Mouse (Mus musculus) spleen, postnatal 36 days (tissue): ENCODE data around the gene Zc3h14.
A peak's percentile ranks its signal among the peaks of the same experiment; 100 is the strongest.

Experiments used
- DNase-seq, 2 experiments: peaks; one replicate each; pipeline ENCODE4 v3.0.0; 2022; ENCODE audit warnings: low spot score in 2 of 2, mixed read lengths in 1 of 2

Zc3h14 gene

GRCm38 (mm10) chr12:98737801-98738350, 8.9 kb upstream of the Zc3h14 start:
- DNase-seq, result no peak

DNA sequence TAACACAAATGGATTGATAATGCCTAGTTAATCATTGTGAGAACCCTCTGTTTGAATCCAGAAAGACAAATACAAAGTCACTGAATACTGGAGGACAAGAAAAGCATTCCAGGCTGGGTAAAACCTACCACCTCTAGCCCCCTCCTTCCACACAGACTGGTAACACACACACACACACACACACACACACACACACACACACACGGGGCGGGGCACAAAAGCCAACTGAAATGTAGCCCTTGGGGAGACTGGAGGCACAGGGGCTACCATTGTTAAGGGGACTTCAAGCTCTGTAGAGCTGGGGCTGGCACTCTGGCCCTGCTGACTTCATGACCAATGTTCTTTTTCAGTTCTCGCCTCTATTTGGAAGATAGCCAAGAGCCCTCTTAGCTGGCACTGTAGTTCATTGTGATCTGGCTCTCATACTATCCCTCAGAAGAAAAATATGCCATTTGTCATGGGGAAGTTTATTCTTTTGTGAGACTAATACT, 5.7 kb upstream of the Zc3h14 start:
- DNase-seq, result no peak

- DNase-seq, result no peak
These were observed 1.1 kb upstream of the Zc3h14 start for GRCm38 (mm10) chr12:98745626-98746025.

DNA sequence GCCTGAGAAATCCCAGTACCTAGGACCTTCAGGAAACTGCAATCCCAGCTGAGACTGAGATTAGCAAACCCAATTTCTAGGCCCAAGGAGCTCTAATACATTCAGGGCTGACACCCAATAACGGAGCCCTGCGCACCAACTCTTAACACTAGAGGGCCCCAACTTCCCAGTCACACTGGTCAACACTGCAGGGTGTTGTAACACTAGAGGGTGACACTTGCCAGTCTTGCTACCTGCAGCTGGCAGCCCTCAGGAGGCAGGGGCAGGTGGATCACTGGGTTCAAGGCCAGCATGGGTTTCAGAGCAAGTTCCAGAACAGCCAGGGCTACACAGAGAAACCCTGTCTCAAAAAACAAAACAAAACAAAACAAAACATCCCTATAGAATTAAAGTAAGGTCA, 633 bp upstream of the Zc3h14 start:
- peak; percentile 59 to 68 for DNase-seq

- no peak for DNase-seq
These were observed 603 bp downstream of the Zc3h14 start for GRCm38 (mm10) chr12:98747380-98747753.

GRCm38 (mm10) chr12:98757636-98758035, 10.9 kb downstream of the Zc3h14 start:
- DNase-seq, result no peak

DNA sequence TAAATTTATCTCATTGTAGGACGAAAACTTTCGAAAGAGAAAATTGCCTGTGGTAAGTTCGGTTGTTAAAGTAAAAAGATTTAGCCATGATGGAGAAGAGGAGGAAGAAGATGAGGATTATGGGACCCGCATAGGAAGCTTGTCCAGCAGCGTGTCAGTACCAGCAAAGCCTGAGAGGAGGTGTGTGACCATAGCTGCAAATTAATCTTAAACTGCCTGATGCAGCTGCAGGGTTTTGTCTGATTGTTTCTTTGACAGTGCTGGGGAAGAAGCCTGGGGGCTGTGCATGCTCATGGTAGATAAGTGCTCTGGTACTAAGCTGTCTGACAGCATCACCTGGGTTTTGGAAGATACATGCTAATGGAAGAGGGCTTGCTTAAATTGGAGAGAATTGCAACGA, 12.9 kb downstream of the Zc3h14 start:
- no peak for DNase-seq

GRCm38 (mm10) chr12:98766241-98766640, 19.5 kb downstream of the Zc3h14 start:
- no peak for DNase-seq

- no peak for DNase-seq
These were observed 30.7 kb downstream of the Zc3h14 start for GRCm38 (mm10) chr12:98777509-98777908.

DNA sequence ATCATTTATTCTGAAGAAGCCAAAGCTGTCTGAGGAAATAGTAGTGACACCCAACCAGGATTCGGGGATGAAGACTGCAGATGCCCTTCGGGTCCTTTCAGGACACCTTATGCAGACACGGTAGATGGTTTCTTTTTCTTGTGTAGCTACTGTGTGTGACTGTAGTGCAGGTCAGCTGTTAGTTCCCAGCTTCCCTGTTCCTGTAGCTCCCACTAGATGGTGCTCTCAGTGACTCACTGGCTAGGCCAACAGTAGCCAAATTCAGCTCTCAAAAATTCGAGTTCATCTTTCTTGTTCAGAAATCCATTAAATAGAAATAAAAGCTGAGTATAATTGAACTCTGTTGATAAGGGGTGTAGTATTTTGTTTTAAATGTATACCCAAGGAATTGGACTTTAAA, 32.4 kb downstream of the Zc3h14 start:
- no peak for DNase-seq

DNA sequence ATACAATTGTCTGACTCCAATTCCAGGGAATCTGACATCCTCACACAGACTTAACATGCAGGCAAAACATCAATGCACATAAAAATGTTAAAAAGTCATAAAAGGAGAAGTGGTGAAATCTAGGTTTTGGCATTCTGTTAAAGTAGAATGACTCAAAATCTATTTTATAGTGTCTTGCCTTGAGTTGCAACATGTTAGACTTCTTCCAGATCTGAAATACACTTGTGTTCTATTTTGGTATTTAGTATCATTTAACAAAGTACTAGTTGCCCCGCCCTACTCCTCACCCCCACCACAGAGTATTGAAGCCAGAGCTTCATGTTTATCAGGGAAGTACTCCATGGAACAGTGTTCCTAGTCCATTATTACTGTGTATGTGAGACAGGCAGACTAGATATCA, 37.5 kb downstream of the Zc3h14 start:
- DNase-seq, result no peak

GRCm38 (mm10) chr12:98795731-98796318, 49.1 kb downstream of the Zc3h14 start:
- no peak for DNase-seq

GRCm38 (mm10) chr12:98800334-98800733, 53.6 kb downstream of the Zc3h14 start:
- peak; percentile 14 to 19 for DNase-seq

DNA sequence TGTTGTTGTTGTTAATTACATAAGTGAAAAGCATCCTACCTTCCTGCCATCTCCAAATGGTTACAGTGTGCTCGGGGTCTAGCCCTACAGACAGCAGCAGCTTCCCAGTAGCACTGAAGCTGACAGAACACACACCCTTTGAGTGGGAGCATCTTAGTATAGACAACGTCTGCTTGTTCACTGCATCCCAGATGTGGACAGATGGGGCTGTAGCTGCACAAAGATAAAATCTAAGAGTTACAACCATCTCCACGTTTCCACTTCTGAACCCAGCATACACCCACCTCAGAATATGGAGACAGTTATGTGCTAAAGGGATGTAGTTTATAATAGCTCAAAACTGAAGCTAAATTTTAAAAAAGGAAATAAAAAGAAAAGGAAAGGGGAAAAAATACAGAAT, 55.5 kb downstream of the Zc3h14 start:
- DNase-seq, result no peak

DNA sequence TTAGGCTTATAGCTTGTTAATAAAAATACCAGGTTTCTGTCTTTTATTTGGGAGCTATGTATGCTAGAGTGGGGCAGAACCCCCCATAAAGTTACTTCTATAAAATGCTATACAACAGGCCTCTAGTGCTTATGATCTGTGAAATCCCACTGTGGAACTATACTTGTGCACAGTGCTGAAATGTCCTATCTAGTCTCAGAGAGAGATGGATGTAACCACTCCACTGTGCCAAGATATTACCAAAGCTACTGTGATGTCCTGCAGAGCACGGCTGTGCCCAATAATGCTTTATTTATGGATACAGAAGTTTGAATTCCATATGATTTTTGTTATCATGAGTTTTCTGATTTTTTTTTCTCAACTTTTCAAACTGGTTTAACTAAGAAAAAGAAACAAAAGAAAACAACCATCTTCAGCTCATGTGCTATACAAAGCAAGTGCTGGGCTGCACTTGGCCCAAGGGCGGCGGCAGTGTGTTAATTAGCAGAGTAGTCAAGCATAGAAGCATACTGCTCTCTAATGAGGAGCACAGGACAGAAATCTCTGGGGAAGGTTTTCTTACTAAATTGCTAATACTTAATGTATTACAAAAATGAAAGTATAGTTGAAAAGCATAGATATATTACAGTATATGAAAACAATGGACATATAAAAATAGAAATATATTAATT, 57.4 kb downstream of the Zc3h14 start:
- DNase-seq, result no peak

DNA sequence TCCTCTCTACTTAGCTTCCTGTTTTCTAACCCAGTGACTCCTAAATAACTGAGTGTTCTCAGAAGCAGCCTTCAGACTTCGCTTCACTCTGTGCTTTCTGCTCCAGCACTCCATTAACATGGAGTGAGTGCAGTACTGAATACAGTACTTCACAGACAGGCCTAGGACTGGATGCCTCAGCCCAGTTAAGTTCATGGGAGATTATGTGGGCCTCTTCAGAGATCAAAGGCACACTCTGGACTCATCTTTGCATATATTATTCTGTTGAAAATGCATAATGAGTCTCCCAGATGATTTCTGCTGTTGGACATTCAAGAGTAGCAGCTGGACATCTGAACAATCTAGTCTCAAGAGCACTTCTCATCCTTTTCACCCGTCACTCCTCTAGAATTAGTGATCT, 74.0 kb downstream of the Zc3h14 start:
- no peak for DNase-seq

- no peak for DNase-seq
These were observed 84.4 kb downstream of the Zc3h14 start for GRCm38 (mm10) chr12:98831122-98831521.

- no peak for DNase-seq
These were observed 86.3 kb downstream of the Zc3h14 start for GRCm38 (mm10) chr12:98832929-98833598.

DNA sequence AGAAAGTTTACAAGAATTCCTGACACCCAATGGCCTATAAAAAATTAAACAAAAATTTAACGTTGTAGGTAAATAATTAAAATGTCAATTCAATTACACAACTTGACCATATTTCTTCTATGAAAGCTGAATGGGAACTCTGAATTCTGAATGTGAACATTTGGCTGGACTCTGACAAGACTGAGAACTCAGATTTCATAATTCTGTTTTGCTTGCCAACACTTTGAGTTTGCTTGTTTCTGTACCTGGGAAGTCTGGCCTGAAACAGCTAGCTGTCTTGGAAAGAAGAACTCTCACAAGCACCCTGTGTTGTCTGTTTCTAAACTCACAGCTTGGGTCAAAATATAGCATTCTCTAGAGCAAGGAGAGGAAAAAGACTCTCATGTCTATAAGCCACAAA, 87.1 kb downstream of the Zc3h14 start:
- no peak for DNase-seq

- no peak for DNase-seq
These were observed 88.1 kb downstream of the Zc3h14 start for GRCm38 (mm10) chr12:98834879-98835278.

DNA sequence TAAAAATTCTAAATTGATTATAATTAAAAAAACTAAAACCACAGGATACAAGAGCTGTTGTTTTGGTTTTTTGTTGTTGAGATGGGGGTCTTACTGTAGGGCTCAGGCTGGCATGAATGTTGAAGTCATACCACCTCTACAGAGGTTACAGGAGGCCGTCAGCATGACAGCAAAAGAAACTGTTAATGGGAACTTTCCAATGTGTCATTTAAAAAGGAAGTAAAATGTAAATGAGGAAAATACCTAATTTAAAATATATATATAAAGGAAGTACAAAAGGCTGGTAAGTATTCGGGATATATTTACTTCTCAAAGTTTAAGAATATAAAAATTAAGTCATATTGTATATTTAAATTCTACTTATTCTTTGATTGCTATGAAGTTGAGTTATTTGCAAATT, 88.7 kb downstream of the Zc3h14 start:
- no peak for DNase-seq
